Mouse (Mus musculus) forebrain, embryonic 12.5 days (tissue): ENCODE data around the gene Ctdnep1. TPM values are rescaled to one million over a fixed set of nuclear protein-coding genes. Genes with fewer than 3 reads are reported as not detected.
"Not testable (repeated sequence)": the region's sequence is repeated elsewhere in the genome, so short reads cannot be mapped to it uniquely, and the experiment has no call there.

Experiments
- ATAC-seq: fragments of 200-750 bp; cut with Nextera tagmentation; 2 replicates; pipeline ENCODE4 v1.8.0; 2017; ENCODE audit warnings: moderate TSS enrichment; ENCODE audit not compliant: low FRiP score
- H3K27ac ChIP-seq: fragments of 300-500 bp; sonication (generic); 2 replicates; pipeline ENCODE4 v1.5.1; 2016; ENCODE audit warnings: mild to moderate bottlenecking
- H3K27me3 ChIP-seq: fragments of 300-500 bp; sonication (generic); 2 replicates; pipeline ENCODE4 v1.6.1; 2016; ENCODE audit warnings: mild to moderate bottlenecking
- H3K36me3 ChIP-seq: fragments of 300-500 bp; sonication (generic); replicated peaks from 2 replicates; pipeline ENCODE4 v1.6.1; 2016; ENCODE audit warnings: mild to moderate bottlenecking
- H3K4me1 ChIP-seq: fragments of 300-500 bp; sonication (generic); 2 replicates; pipeline ENCODE4 v1.6.1; 2016
- H3K4me2 ChIP-seq: fragments of 300-500 bp; sonication (generic); 2 replicates; pipeline ENCODE4 v1.6.1; 2016; ENCODE audit warnings: mild to moderate bottlenecking, moderate library complexity
- H3K4me3 ChIP-seq: fragments of 300-500 bp; sonication (generic); replicated peaks from 2 replicates; pipeline ENCODE4 v1.5.1; 2016; ENCODE audit warnings: mild to moderate bottlenecking
- H3K9ac ChIP-seq: fragments of 300-500 bp; sonication (generic); 2 replicates; pipeline ENCODE4 v1.6.1; 2016; ENCODE audit warnings: mild to moderate bottlenecking
- H3K9me3 ChIP-seq: fragments of 300-500 bp; sonication (generic); 2 replicates; pipeline ENCODE4 v1.6.1; 2016
- WGBS: fragments of 180-500 bp; shearing (Covaris S2); methylation state at CpG from one replicate; pipeline ENCODE4 v1.1.7; 2016; 5-methylcytosine and 5-hydroxymethylcytosine counted together
- polyA plus RNA-seq: library from polyadenylated mRNA; unstranded; fragments of >200 nt; fragmentation: Nextera tagmentation; extraction: Ambion mirVana; gene quantifications from 2 replicates; pipeline ENCODE4 v1.2.1, GENCODE M21; 2016

Gene Ctdnep1
- polyA plus RNA-seq, 1 experiment from 2014 or later = 20.7 TPM

DNA sequence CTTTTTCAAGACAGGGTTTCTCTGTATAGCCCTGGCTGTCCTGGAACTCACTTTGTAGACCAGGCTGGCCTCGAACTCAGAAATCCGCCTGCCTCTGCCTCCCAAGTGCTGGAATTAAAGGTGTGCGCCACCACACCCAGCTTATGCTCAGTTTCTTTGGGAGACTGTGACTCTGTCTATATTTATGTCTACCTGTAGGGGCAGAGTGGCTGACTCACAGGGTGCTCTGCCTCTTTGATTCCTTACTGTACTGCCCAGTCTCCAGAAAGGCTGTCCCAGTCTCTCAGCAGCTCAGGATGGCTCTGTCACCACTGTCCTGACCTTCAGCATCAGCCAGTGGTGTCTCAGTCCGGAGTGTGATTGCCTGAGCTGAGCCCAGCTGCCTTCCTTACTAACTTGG is 25.3 kb upstream of the Ctdnep1 start:
- WGBS = 71% methylated on average over 4 of the region's 4 CpGs
- not testable (repeated sequence) for ATAC-seq

GRCm38 (mm10) chr11:69956218-69956617 is 24.7 kb upstream of the Ctdnep1 start:
- Histone ChIP-seq H3K27me3 (peaks cover 26% of the 10 kb centered on the region), H3K27ac (no peak overlapping the region), H3K36me3 (no peaks in the 10 kb centered on the region), H3K9ac (no peak overlapping the region), H3K4me3 (no peak overlapping the region), H3K9me3 (no peaks in the 10 kb centered on the region), H3K4me2 (no peak overlapping the region), H3K4me1 (no peaks in the 10 kb centered on the region)
- ATAC-seq = no peak
- WGBS = 73% methylated on average over 1 of the region's 1 CpGs

More for the DNA sequence above, 25.3 kb upstream of the Ctdnep1 start:
- not testable (repeated sequence) for H3K27ac ChIP-seq, H3K4me3 ChIP-seq, H3K9ac ChIP-seq, H3K4me2 ChIP-seq, H3K9me3 ChIP-seq, H3K36me3 ChIP-seq, H3K4me1 ChIP-seq
- H3K27me3 ChIP-seq = peaks cover 27% of the 10 kb centered on the region

DNA sequence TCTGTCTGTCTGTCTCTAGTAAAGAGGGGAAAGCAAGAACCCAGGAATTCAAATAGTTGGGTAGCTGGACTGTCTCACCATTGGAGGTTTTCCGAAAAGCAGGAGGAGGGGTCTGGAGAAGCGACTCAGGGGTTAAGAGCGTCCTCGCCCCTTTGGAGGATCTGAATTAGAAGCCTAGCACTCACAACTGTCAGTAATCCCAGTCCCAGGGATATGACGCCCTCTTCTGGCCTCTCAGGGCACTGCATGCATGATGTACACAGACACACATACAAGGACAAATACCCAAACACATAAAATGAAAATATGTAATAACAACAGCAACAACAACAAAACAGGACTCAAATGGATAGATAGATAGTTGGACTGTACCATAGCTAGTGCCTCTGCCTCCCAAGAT is 20.3 kb upstream of the Ctdnep1 start:
- no peaks in the 10 kb centered on the region for H3K36me3 ChIP-seq
- WGBS = 23% methylated on average over 5 of the region's 5 CpGs
- no peak overlapping the region for H3K9ac ChIP-seq
- no peak overlapping the region for H3K4me2 ChIP-seq
- peaks cover 63% of the 10 kb centered on the region for H3K27me3 ChIP-seq
- H3K9me3 ChIP-seq = no peaks in the 10 kb centered on the region
- no peak overlapping the region for H3K27ac ChIP-seq
- no peak for ATAC-seq
- H3K4me3 ChIP-seq = no peak overlapping the region
- H3K4me1 ChIP-seq = no peaks in the 10 kb centered on the region

GRCm38 (mm10) chr11:69961841-69962240 is 19.1 kb upstream of the Ctdnep1 start:
- 61% methylated on average over 5 of the region's 5 CpGs for WGBS
- ATAC-seq = no peak
- Histone ChIP-seq H3K4me1 (peaks cover 11% of the 10 kb centered on the region), H3K27ac (no peak overlapping the region), H3K9ac (no peak overlapping the region), H3K9me3 (no peaks in the 10 kb centered on the region), H3K4me3 (no peak overlapping the region), H3K4me2 (no peak overlapping the region), H3K36me3 (no peaks in the 10 kb centered on the region), H3K27me3 (peaks cover 75% of the 10 kb centered on the region)

- Histone ChIP-seq H3K4me2 (no peak within 1 kb of the TSS), H3K27me3 (peaks cover 80% of the 10 kb centered on the region), H3K27ac (no peak within 1 kb of the TSS), H3K4me1 (peaks cover 11% of the 10 kb centered on the region), H3K4me3 (peak within 1 kb of the TSS; percentile 19), H3K9me3 (no peaks in the 10 kb centered on the region), H3K36me3 (peaks cover 17% of the 10 kb centered on the region), H3K9ac (no peak within 1 kb of the TSS)
- WGBS = 10% methylated on average over 24 of the region's 24 CpGs
- ATAC-seq = no peak
Observed at GRCm38 (mm10) chr11:69964650-69965270, 16.2 kb upstream of the Ctdnep1 start, which contains the start of gene Cldn7. TSS of gene Cldn7 (plus strand) at chr11:69964779.

GRCm38 (mm10) chr11:69965271-69966005 is 15.5 kb upstream of the Ctdnep1 start:
- no peak overlapping the region for H3K27ac ChIP-seq
- peaks cover 75% of the 10 kb centered on the region for H3K27me3 ChIP-seq
- ATAC-seq = no peak
- peaks cover 23% of the 10 kb centered on the region for H3K36me3 ChIP-seq
- H3K4me3 ChIP-seq = peak overlapping the region; percentile 31
- no peak overlapping the region for H3K9ac ChIP-seq
- peak overlapping the region; percentile 46 for H3K4me2 ChIP-seq
- WGBS = 1% methylated on average over 49 of the region's 49 CpGs
- peaks cover 11% of the 10 kb centered on the region for H3K4me1 ChIP-seq
- H3K9me3 ChIP-seq = no peaks in the 10 kb centered on the region

- Histone ChIP-seq H3K27ac (no peak overlapping the region), H3K9me3 (no peaks in the 10 kb centered on the region), H3K4me2 (peak overlapping the region; percentile 46), H3K27me3 (peaks cover 69% of the 10 kb centered on the region), H3K9ac (no peak overlapping the region; the same call in 1 of the 2 replicates), H3K4me3 (peak overlapping the region; percentile 31), H3K36me3 (peaks cover 28% of the 10 kb centered on the region), H3K4me1 (peaks cover 11% of the 10 kb centered on the region)
- ATAC-seq = no peak
- 2% methylated on average over 58 of the region's 59 CpGs for WGBS
Observed at GRCm38 (mm10) chr11:69966006-69966859, 14.7 kb upstream of the Ctdnep1 start.

DNA sequence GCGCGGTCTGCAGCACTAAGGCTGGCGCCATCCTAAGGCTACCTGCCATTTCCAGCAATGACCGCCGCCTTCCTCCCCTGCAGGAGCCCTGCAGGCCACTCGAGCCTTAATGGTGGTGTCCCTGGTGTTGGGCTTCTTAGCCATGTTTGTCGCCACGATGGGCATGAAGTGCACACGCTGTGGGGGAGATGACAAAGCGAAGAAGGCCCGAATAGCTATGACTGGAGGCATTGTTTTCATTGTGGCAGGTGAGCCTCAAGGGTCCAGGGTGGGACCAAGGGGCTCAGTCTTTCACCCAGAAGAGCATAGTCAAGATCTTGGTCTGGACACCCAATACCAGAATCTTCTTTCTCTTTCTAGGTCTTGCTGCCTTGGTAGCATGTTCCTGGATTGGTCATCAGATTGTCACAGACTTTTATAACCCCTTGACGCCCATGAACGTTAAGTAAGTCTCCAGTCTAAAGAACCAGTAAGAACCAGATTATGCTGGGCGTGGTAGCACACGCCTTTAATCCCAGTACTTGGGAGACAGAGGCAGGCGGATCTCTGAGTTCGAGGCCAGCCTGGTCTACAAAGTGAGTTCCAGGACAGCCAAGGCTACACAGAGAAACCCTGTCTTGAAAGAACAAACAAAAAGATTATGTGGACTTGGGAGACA is 14.0 kb upstream of the Ctdnep1 start:
- no peak for ATAC-seq
- Histone ChIP-seq H3K9me3 (no peaks in the 10 kb centered on the region), H3K27ac (no peak overlapping the region), H3K4me3 (peak overlapping the region; percentile 31), H3K4me2 (peak overlapping the region; percentile 46), H3K27me3 (peaks cover 63% of the 10 kb centered on the region), H3K36me3 (peaks cover 35% of the 10 kb centered on the region), H3K4me1 (peaks cover 11% of the 10 kb centered on the region), H3K9ac (no peak overlapping the region)
- 42% methylated on average over 17 of the region's 17 CpGs for WGBS

DNA sequence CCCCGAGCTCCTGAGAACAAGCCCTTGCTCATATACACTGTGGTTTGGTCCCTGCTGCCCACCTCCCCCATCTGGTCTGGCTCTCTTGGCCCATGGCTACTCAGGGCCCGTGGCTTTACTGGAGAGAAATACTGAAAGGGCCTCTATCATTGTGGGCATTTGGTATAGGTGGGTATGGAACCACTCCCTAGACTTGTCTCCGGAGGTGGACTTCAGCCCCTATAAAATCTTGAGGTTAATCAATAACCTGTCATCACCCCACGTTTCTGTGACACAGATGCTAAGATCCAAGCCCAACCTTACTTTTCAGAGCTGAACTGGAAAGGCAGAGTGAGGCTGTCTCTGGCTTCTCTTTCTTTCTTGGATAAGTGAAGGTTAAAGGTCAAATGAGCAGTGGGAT is 12.2 kb upstream of the Ctdnep1 start:
- H3K4me1 ChIP-seq = peaks cover 11% of the 10 kb centered on the region
- H3K9ac ChIP-seq = no peak overlapping the region
- no peak overlapping the region for H3K4me3 ChIP-seq
- 83% methylated on average over 4 of the region's 4 CpGs for WGBS
- no peak overlapping the region for H3K27ac ChIP-seq
- H3K27me3 ChIP-seq = peaks cover 46% of the 10 kb centered on the region
- H3K4me2 ChIP-seq = no peak overlapping the region
- ATAC-seq = no peak
- no peaks in the 10 kb centered on the region for H3K9me3 ChIP-seq
- H3K36me3 ChIP-seq = peaks cover 53% of the 10 kb centered on the region

DNA sequence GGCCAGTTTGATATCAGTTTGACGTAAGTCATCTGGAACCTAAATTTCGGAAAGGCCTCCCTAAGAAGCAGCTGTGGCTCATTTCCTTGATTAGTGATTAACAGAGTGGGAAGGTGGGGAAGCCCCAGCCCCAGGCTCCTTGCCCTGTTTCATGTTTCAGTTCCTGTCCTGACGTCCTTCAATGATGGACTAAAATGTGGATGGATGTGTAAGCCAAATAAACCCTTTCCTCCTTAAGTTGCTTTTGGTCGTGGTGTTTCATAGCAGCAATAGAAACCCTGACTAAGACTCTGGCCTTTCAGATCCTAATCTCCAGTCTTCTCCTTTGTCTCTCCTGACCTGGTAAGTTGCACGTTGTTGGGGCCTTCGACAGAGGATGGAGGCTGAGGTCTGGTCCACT is 10.7 kb upstream of the Ctdnep1 start:
- H3K27me3 ChIP-seq = peaks cover 32% of the 10 kb centered on the region
- H3K27ac ChIP-seq = no peak overlapping the region
- H3K36me3 ChIP-seq = peaks cover 67% of the 10 kb centered on the region
- no peaks in the 10 kb centered on the region for H3K9me3 ChIP-seq
- WGBS = 88% methylated on average over 6 of the region's 6 CpGs
- ATAC-seq = no peak
- no peak overlapping the region for H3K4me3 ChIP-seq
- H3K4me2 ChIP-seq = no peak overlapping the region
- no peak overlapping the region for H3K9ac ChIP-seq
- H3K4me1 ChIP-seq = peaks cover 11% of the 10 kb centered on the region

- Histone ChIP-seq H3K27ac (no peak overlapping the region), H3K36me3 (peaks cover 72% of the 10 kb centered on the region), H3K4me2 (no peak overlapping the region), H3K4me1 (peaks cover 11% of the 10 kb centered on the region), H3K27me3 (peaks cover 26% of the 10 kb centered on the region), H3K4me3 (no peak overlapping the region), H3K9ac (no peak overlapping the region), H3K9me3 (no peaks in the 10 kb centered on the region)
- no peak for ATAC-seq
- 88% methylated on average over 3 of the region's 3 CpGs for WGBS
Observed at GRCm38 (mm10) chr11:69970775-69971174, 10.2 kb upstream of the Ctdnep1 start.

GRCm38 (mm10) chr11:69974907-69975306 is 6.0 kb upstream of the Ctdnep1 start:
- H3K27me3 ChIP-seq = no peaks in the 10 kb centered on the region
- H3K27ac ChIP-seq = no peak overlapping the region
- H3K36me3 ChIP-seq = peaks cover 78% of the 10 kb centered on the region
- no peak overlapping the region for H3K9ac ChIP-seq
- H3K4me3 ChIP-seq = no peak overlapping the region
- ATAC-seq = no peak
- WGBS = 94% methylated on average over 2 of the region's 2 CpGs
- no peaks in the 10 kb centered on the region for H3K9me3 ChIP-seq
- H3K4me2 ChIP-seq = no peak overlapping the region
- peaks cover 9% of the 10 kb centered on the region for H3K4me1 ChIP-seq
